8 mouse cellular contexts compared by ENCODE assay signal in the genomic region with DNA sequence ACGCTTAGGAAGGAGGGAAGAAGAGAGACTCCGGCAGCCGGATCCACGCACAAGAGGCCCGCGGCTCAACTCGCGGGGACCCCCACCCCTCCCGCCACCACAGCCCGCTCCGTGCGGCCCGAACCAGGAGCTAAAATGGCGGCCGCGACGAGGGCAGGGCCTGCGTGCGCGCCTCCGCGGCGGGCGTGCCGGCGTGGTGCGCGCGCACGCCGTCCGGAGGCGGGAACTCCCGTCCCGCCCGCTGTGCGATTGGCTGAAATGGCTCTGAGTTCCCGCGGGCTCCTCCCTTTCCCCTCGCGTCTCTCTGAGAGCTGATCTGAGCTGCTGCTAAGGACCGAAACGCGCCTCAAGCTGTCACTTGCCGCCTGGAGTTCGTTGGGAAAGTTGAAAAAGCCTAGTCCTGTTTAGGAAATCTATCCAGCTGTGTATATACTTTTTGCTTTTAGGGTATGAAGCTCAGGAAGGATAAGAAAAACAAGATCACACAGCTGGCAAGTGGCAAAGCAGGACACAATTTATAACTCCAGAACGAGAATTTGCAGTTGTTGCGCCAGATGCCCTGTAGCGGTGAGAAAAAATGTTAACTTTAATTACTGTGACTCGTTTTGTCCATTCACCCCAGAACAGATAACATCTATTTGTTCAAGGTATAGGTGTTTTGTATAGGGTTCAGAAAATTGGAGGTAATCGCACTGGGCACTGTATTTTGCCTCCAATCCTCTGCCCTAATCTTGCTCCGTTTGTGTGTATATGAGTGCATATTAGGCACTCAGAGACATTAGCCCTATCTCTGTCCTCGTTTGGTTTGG. TPM values are rescaled to one million over a fixed set of nuclear protein-coding genes. Genes with fewer than 3 reads are reported as not detected.
DNase-seq lines count a peak whose midpoint lies in the region; ATAC-seq and TF ChIP-seq lines count a peak whose summit lies in the region.

A gene (minus strand): TSS at position 144 of the 809 bp plus-strand sequence.

- peak within 1 kb of the TSS; percentile 100 for H3K9ac ChIP-seq in embryonic facial prominence, embryonic 14.5 days (ENCODE audit: low read depth, low read length)
- peak within 1 kb of the TSS; percentile 95 for H3K9ac ChIP-seq in heart, adult 2 months (ENCODE audit: low read depth, low read length)
- H3K9ac ChIP-seq in limb, embryonic 13.5 days = peak within 1 kb of the TSS; percentile 100
- peak within 1 kb of the TSS; percentile 83 for H3K9ac ChIP-seq in midbrain, embryonic 16.5 days (ENCODE audit: low read depth, low read length)

- H3K79me2 ChIP-seq in heart, adult 2 months (replicated peaks; ENCODE audit: control insufficient read depth, insufficient read depth, low read length) = peaks cover 6% of the 10 kb centered on the region

- H3K4me2 ChIP-seq in embryonic facial prominence, embryonic 14.5 days (ENCODE audit: low read depth, low read length) = peak within 1 kb of the TSS; percentile 87
- H3K4me2 ChIP-seq in limb, embryonic 13.5 days (replicated peaks) = peak within 1 kb of the TSS; percentile 84
- H3K4me2 ChIP-seq in midbrain, embryonic 16.5 days (ENCODE audit: low read length) = peak within 1 kb of the TSS; percentile 91

- intact Hi-C loops in heart, adult 2 months (cut with DNase I) = loop anchor here (1.0 to 5.0 kb wide), 2 partner anchors 48 to 282 kb away; a partner anchor contains a TSS

- H3K27me3 ChIP-seq in embryonic facial prominence, embryonic 14.5 days (replicated peaks; ENCODE audit: control insufficient read depth, insufficient read depth, low read length) = no peaks in the 10 kb centered on the region
- H3K27me3 ChIP-seq in heart, adult 2 months (ENCODE audit: control insufficient read depth, insufficient read depth, low read length) = no peaks in the 10 kb centered on the region
- H3K27me3 ChIP-seq in limb, embryonic 13.5 days = no peaks in the 10 kb centered on the region
- H3K27me3 ChIP-seq in midbrain, embryonic 16.5 days (ENCODE audit: control insufficient read depth, insufficient read depth, low read depth, low read length) = no peaks in the 10 kb centered on the region

- TF ChIP-seq POLR2A in heart, adult 2 months (IDR thresholded peaks at IDR 0.05; ENCODE audit: insufficient read depth, low read depth, low read length) = peak; percentile 93

- 0 out of 2 replicates have a peak, but pooled peaks have one; percentile 5 for TF ChIP-seq EP300 in heart, adult 2 months (IDR thresholded peaks at IDR 0.05; ENCODE audit: insufficient read depth, low read depth, low read length)

- no peaks in the 10 kb centered on the region for H3K9me3 ChIP-seq in embryonic facial prominence, embryonic 14.5 days (ENCODE audit: control insufficient read depth, low read length)
- H3K9me3 ChIP-seq in limb, embryonic 13.5 days = no peaks in the 10 kb centered on the region
- no peaks in the 10 kb centered on the region for H3K9me3 ChIP-seq in midbrain, embryonic 16.5 days (replicated peaks; ENCODE audit: control insufficient read depth, low read length, poor library complexity, severe bottlenecking)

- WGBS in embryonic facial prominence, embryonic 14.5 days = under 1% methylated on average over 43 of the region's 53 CpGs
- WGBS in heart, adult 2 months = under 1% methylated on average over 53 of the region's 53 CpGs
- under 1% methylated on average over 53 of the region's 53 CpGs for WGBS in limb, embryonic 13.5 days
- 1% methylated on average over 53 of the region's 53 CpGs for WGBS in midbrain, embryonic 16.5 days

- peak; percentile 98 for ATAC-seq in embryonic facial prominence, embryonic 14.5 days (ENCODE audit: low read depth)
- peak; percentile 97 for ATAC-seq in limb, embryonic 13.5 days (ENCODE audit: low FRiP score, low read depth)
- ATAC-seq in midbrain, embryonic 16.5 days = peak; percentile 96

- DNase-seq in 3T3-L1 (ENCODE audit: low read depth, low spot score) = peak; percentile 96
- peak; percentile 73 to 75 for DNase-seq in adrenal gland, postnatal 4 days (ENCODE audit: low spot score in 2 of 2)
- peak; percentile 97 for DNase-seq in embryonic facial prominence, embryonic 14.5 days (ENCODE audit: low spot score)
- DNase-seq in heart, adult 2 months = peak; percentile 92 to 95
- DNase-seq in kidney, adult 8-10 months = peak; percentile 90 to 92
- peak; percentile 87 to 93 for DNase-seq in spleen, postnatal 10 days (ENCODE audit: low spot score in 2 of 2)

- H3K4me3 ChIP-seq in embryonic facial prominence, embryonic 14.5 days (ENCODE audit: low read depth, low read length) = peak within 1 kb of the TSS; percentile 96
- peak within 1 kb of the TSS; percentile 92 for H3K4me3 ChIP-seq in heart, adult 2 months
- H3K4me3 ChIP-seq in limb, embryonic 13.5 days = peak within 1 kb of the TSS; percentile 99
- peak within 1 kb of the TSS; percentile 94 for H3K4me3 ChIP-seq in midbrain, embryonic 16.5 days (ENCODE audit: low read depth, low read length)

- peak within 1 kb of the TSS; percentile 96 for H3K27ac ChIP-seq in embryonic facial prominence, embryonic 14.5 days (replicated peaks; ENCODE audit: low read depth, low read length)
- peak within 1 kb of the TSS; percentile 95 for H3K27ac ChIP-seq in heart, adult 2 months
- H3K27ac ChIP-seq in limb, embryonic 13.5 days = peak within 1 kb of the TSS; percentile 95
- H3K27ac ChIP-seq in midbrain, embryonic 16.5 days (ENCODE audit: low read length) = peak within 1 kb of the TSS; percentile 91

- TF ChIP-seq CTCF in heart, adult 2 months (IDR thresholded peaks at IDR 0.05) = peak; percentile 47

- H3K4me1 ChIP-seq in embryonic facial prominence, embryonic 14.5 days (ENCODE audit: control insufficient read depth, insufficient read depth, low read length) = peaks cover 16% of the 10 kb centered on the region
- H3K4me1 ChIP-seq in heart, adult 2 months (ENCODE audit: control insufficient read depth, insufficient read depth, low read length) = peaks cover 13% of the 10 kb centered on the region
- peaks cover 30% of the 10 kb centered on the region for H3K4me1 ChIP-seq in limb, embryonic 13.5 days
- peaks cover 31% of the 10 kb centered on the region for H3K4me1 ChIP-seq in midbrain, embryonic 16.5 days (ENCODE audit: control insufficient read depth, insufficient read depth, low read length)

- no peaks in the 10 kb centered on the region for H3K36me3 ChIP-seq in embryonic facial prominence, embryonic 14.5 days (ENCODE audit: control insufficient read depth, insufficient read depth, low read length)
- H3K36me3 ChIP-seq in heart, adult 2 months (ENCODE audit: control insufficient read depth, insufficient read depth, low read length) = peaks cover 17% of the 10 kb centered on the region
- no peaks in the 10 kb centered on the region; the same call in 1 of the 2 replicates for H3K36me3 ChIP-seq in limb, embryonic 13.5 days
- H3K36me3 ChIP-seq in midbrain, embryonic 16.5 days (ENCODE audit: control insufficient read depth, insufficient read depth, low read length) = no peaks in the 10 kb centered on the region

RNA-seq across cellular contexts. Expression of the gene that starts here (rescaled TPM):
- 100 to 1,000 TPM; 138 to 151 TPM for total RNA-seq in adrenal gland, postnatal 4 days (2021)
- polyA plus RNA-seq in embryonic facial prominence, embryonic 14.5 days (2014; fragmentation: Nextera tagmentation; extraction: Ambion mirVana) = 76.3 and 81.4 TPM in 2 replicates
- 10 to 100 TPM; 54.1 to 54.8 TPM for total RNA-seq in heart, adult 2 months (2021)
- polyA plus RNA-seq in heart, adult 2 months (2012; rRNA removed) = 24.0 and 51.3 TPM in 2 replicates
- polyA plus RNA-seq in limb, embryonic 13.5 days (2015; fragmentation: Nextera tagmentation; extraction: Ambion mirVana) = 173 and 176 TPM in 2 replicates
- polyA plus RNA-seq in midbrain, embryonic 16.5 days (2015; fragmentation: Nextera tagmentation; extraction: Ambion mirVana) = 117 and 127 TPM in 2 replicates

Comparison
In these comparisons a context has a peak if more than half of its experiments do, and no peak if none do; other contexts are left out.
1. Peak in every context shown above with its lines: DNase-seq, ATAC-seq, H3K4me3 ChIP-seq and H3K27ac ChIP-seq.